Mouse (Mus musculus) lung, postnatal 10 days (tissue): ENCODE results near the gene Tnfrsf11a.

Source experiments
- DNase-seq: peaks from one replicate; pipeline ENCODE4 v3.0.0; 2021

The Tnfrsf11a gene

GRCm38 (mm10) chr1:105832784-105833183, 52.3 kb downstream of the Tnfrsf11a start:
- no peak for DNase-seq

- no peak for DNase-seq
Observed at GRCm38 (mm10) chr1:105842950-105843349, 62.4 kb downstream of the Tnfrsf11a start.

- DNase-seq, result no peak
Observed at GRCm38 (mm10) chr1:105843386-105843785, 62.9 kb downstream of the Tnfrsf11a start.

GRCm38 (mm10) chr1:105843856-105844255, 63.3 kb downstream of the Tnfrsf11a start:
- peak; percentile 10 for DNase-seq

GRCm38 (mm10) chr1:105844341-105845006, 64.0 kb downstream of the Tnfrsf11a start:
- no peak for DNase-seq

GRCm38 (mm10) chr1:105846431-105846830, 65.9 kb downstream of the Tnfrsf11a start:
- no peak for DNase-seq

GRCm38 (mm10) chr1:105848806-105849205, 68.3 kb downstream of the Tnfrsf11a start:
- no peak for DNase-seq

GRCm38 (mm10) chr1:105851341-105851740, 70.8 kb downstream of the Tnfrsf11a start:
- no peak for DNase-seq

GRCm38 (mm10) chr1:105859740-105860139, 79.2 kb downstream of the Tnfrsf11a start:
- DNase-seq, result no peak

GRCm38 (mm10) chr1:105876589-105876988, 96.1 kb downstream of the Tnfrsf11a start:
- DNase-seq, result no peak

GRCm38 (mm10) chr1:105877808-105878207, 97.3 kb downstream of the Tnfrsf11a start:
- DNase-seq, result no peak

- DNase-seq, result no peak
Observed at GRCm38 (mm10) chr1:105878416-105878815, 97.9 kb downstream of the Tnfrsf11a start.

GRCm38 (mm10) chr1:105880555-105881304, 100.2 kb downstream of the Tnfrsf11a start:
- no peak for DNase-seq

GRCm38 (mm10) chr1:105881466-105881865, 100.9 kb downstream of the Tnfrsf11a start:
- no peak for DNase-seq

- no peak for DNase-seq
Observed at GRCm38 (mm10) chr1:105883498-105883897, 103.0 kb downstream of the Tnfrsf11a start.

- DNase-seq, result no peak
Observed at GRCm38 (mm10) chr1:105885101-105885500, 104.6 kb downstream of the Tnfrsf11a start.

- DNase-seq, result no peak
Observed at GRCm38 (mm10) chr1:105885575-105885974, 105.1 kb downstream of the Tnfrsf11a start.

GRCm38 (mm10) chr1:105886358-105886757, 105.8 kb downstream of the Tnfrsf11a start:
- DNase-seq, result no peak

GRCm38 (mm10) chr1:105891032-105891725, 110.7 kb downstream of the Tnfrsf11a start:
- DNase-seq, result peak; percentile 91

GRCm38 (mm10) chr1:105895019-105895418, 114.5 kb downstream of the Tnfrsf11a start:
- DNase-seq, result no peak
